Mouse (Mus musculus) heart, embryonic 10.5 days (tissue): ENCODE data around the gene Tdp2. TPM values are rescaled to one million over a fixed set of nuclear protein-coding genes. Genes with fewer than 3 reads are reported as not detected.

Source experiments
- DNase-seq: peaks from one replicate; pipeline ENCODE4 v3.0.0-alpha.2; 2017; ENCODE audit warnings: low spot score
- H3K27ac ChIP-seq: fragments of 300-500 bp; sonication (generic); 2 replicates; pipeline ENCODE4 v1.5.1; 2016; ENCODE audit warnings: mild to moderate bottlenecking
- H3K27me3 ChIP-seq: fragments of 300-500 bp; sonication (generic); 2 replicates; pipeline ENCODE4 v1.6.1; 2016; ENCODE audit warnings: mild to moderate bottlenecking; ENCODE audit not compliant: poor library complexity, insufficient read depth, severe bottlenecking
- H3K36me3 ChIP-seq: fragments of 300-500 bp; sonication (generic); 2 replicates; pipeline ENCODE4 v1.6.1; 2016; ENCODE audit warnings: mild to moderate bottlenecking, moderate library complexity
- H3K4me1 ChIP-seq: fragments of 300-500 bp; sonication (generic); 2 replicates; pipeline ENCODE4 v1.6.1; 2016; ENCODE audit warnings: mild to moderate bottlenecking
- H3K4me3 ChIP-seq: fragments of 300-500 bp; sonication (generic); 2 replicates; pipeline ENCODE4 v1.5.1; 2016; ENCODE audit warnings: mild to moderate bottlenecking, moderate library complexity
- H3K9me3 ChIP-seq: fragments of 300-500 bp; sonication (generic); 2 replicates; pipeline ENCODE4 v1.6.1; 2016; ENCODE audit warnings: mild to moderate bottlenecking, moderate library complexity
- WGBS: fragments of 180-500 bp; shearing (Covaris S2); methylation state at CpG from one replicate; pipeline ENCODE4 v1.1.7; 2016; 5-methylcytosine and 5-hydroxymethylcytosine counted together
- polyA plus RNA-seq: library from polyadenylated mRNA; unstranded; fragments of >200 nt; fragmentation: Nextera tagmentation; extraction: Ambion mirVana; gene quantifications from 2 replicates; pipeline ENCODE4 v1.2.1, GENCODE M21; 2016

Tdp2 gene
- polyA plus RNA-seq, 1 experiment from 2014 or later, result 57.2 TPM

GRCm38 (mm10) chr13:24866430-24867402 lies 35.2 kb downstream of the Tdp2 start:
- DNase-seq, result no peak
- H3K27ac ChIP-seq, result no peak overlapping the region
- H3K36me3 ChIP-seq, result no peaks in the 10 kb centered on the region
- H3K27me3 ChIP-seq, result no peaks in the 10 kb centered on the region
- H3K9me3 ChIP-seq, result no peaks in the 10 kb centered on the region
- 62% methylated on average over 9 of the region's 9 CpGs for WGBS
- H3K4me3 ChIP-seq, result no peak overlapping the region
- H3K4me1 ChIP-seq, result 0 out of 2 replicates have a peak, but pooled peaks cover 4% of the 10 kb centered on the region

- Histone ChIP-seq H3K27ac (no peak overlapping the region), H3K4me1 (0 out of 2 replicates have a peak, but pooled peaks cover 4% of the 10 kb centered on the region), H3K36me3 (no peaks in the 10 kb centered on the region), H3K4me3 (no peak overlapping the region), H3K27me3 (no peaks in the 10 kb centered on the region), H3K9me3 (no peaks in the 10 kb centered on the region)
- no peak for DNase-seq
- WGBS, result 88% methylated on average over 10 of the region's 10 CpGs
These were observed 36.3 kb downstream of the Tdp2 start for GRCm38 (mm10) chr13:24867789-24868188.

- 80% methylated on average over 7 of the region's 7 CpGs for WGBS
- Histone ChIP-seq H3K9me3 (no peaks in the 10 kb centered on the region), H3K4me1 (0 out of 2 replicates have a peak, but pooled peaks cover 4% of the 10 kb centered on the region), H3K36me3 (no peaks in the 10 kb centered on the region), H3K4me3 (no peak overlapping the region), H3K27ac (no peak overlapping the region), H3K27me3 (no peaks in the 10 kb centered on the region)
- DNase-seq, result no peak
These were observed 36.8 kb downstream of the Tdp2 start for GRCm38 (mm10) chr13:24868233-24868632.

GRCm38 (mm10) chr13:24879359-24880040 lies 48.0 kb downstream of the Tdp2 start:
- Histone ChIP-seq H3K9me3 (0 out of 2 replicates have a peak, but pooled peaks cover 5% of the 10 kb centered on the region), H3K27me3 (no peaks in the 10 kb centered on the region), H3K27ac (no peak overlapping the region), H3K4me1 (no peaks in the 10 kb centered on the region), H3K36me3 (no peaks in the 10 kb centered on the region), H3K4me3 (no peak overlapping the region)
- DNase-seq, result no peak
- 86% methylated on average over 15 of the region's 15 CpGs for WGBS

GRCm38 (mm10) chr13:24880208-24880607 lies 48.7 kb downstream of the Tdp2 start:
- no peak overlapping the region for H3K4me3 ChIP-seq
- WGBS, result 62% methylated on average over 6 of the region's 6 CpGs

GRCm38 (mm10) chr13:24880704-24881103 lies 49.2 kb downstream of the Tdp2 start:
- H3K4me1 ChIP-seq, result no peaks in the 10 kb centered on the region
- no peak overlapping the region for H3K27ac ChIP-seq
- H3K9me3 ChIP-seq, result 0 out of 2 replicates have a peak, but pooled peaks cover 5% of the 10 kb centered on the region
- no peak for DNase-seq
- H3K4me3 ChIP-seq, result no peak overlapping the region
- no peaks in the 10 kb centered on the region for H3K27me3 ChIP-seq
- H3K36me3 ChIP-seq, result no peaks in the 10 kb centered on the region
- 81% methylated on average over 5 of the region's 5 CpGs for WGBS

More at GRCm38 (mm10) chr13:24880208-24880607, 48.7 kb downstream of the Tdp2 start:
- DNase-seq, result no peak
- H3K27me3 ChIP-seq, result no peaks in the 10 kb centered on the region
- H3K36me3 ChIP-seq, result no peaks in the 10 kb centered on the region
- H3K4me1 ChIP-seq, result no peaks in the 10 kb centered on the region
- H3K9me3 ChIP-seq, result 0 out of 2 replicates have a peak, but pooled peaks cover 5% of the 10 kb centered on the region
- no peak overlapping the region for H3K27ac ChIP-seq

GRCm38 (mm10) chr13:24882411-24882810 lies 50.9 kb downstream of the Tdp2 start:
- WGBS, result 96% methylated on average over 6 of the region's 6 CpGs
- DNase-seq, result no peak
- H3K36me3 ChIP-seq, result no peaks in the 10 kb centered on the region

GRCm38 (mm10) chr13:24889554-24889953 lies 58.1 kb downstream of the Tdp2 start:
- DNase-seq, result no peak
- H3K36me3 ChIP-seq, result no peaks in the 10 kb centered on the region
- H3K9me3 ChIP-seq, result no peaks in the 10 kb centered on the region
- no peak overlapping the region for H3K4me3 ChIP-seq
- no peaks in the 10 kb centered on the region for H3K4me1 ChIP-seq
- H3K27me3 ChIP-seq, result no peaks in the 10 kb centered on the region
- H3K27ac ChIP-seq, result no peak overlapping the region
- WGBS, result 58% methylated on average over 1 of the region's 1 CpGs

More at GRCm38 (mm10) chr13:24882411-24882810, 50.9 kb downstream of the Tdp2 start:
- Histone ChIP-seq H3K4me3 (no peak overlapping the region), H3K27me3 (no peaks in the 10 kb centered on the region), H3K9me3 (0 out of 2 replicates have a peak, but pooled peaks cover 5% of the 10 kb centered on the region), H3K4me1 (no peaks in the 10 kb centered on the region), H3K27ac (no peak overlapping the region)

Other genes with a start within 250 kb of the Tdp2 start
- gene Ripor2, start 249.5 kb upstream of the Tdp2 start, polyA plus RNA-seq, result 5.2 and 6.8 TPM in 2 replicates
- gene Armh2, start 90.4 kb upstream of the Tdp2 start, polyA plus RNA-seq, result not detected in 2 replicates
- gene Gmnn, start 69.8 kb upstream of the Tdp2 start, polyA plus RNA-seq, result 126 and 136 TPM in 2 replicates
- gene BC005537, start 30.0 kb upstream of the Tdp2 start, polyA plus RNA-seq, result 8.0 and 10.4 TPM in 2 replicates
- gene Acot13, start 139 bp upstream of the Tdp2 start, polyA plus RNA-seq, result 116 and 174 TPM in 2 replicates
- gene D130043K22Rik, start 13.5 kb downstream of the Tdp2 start, polyA plus RNA-seq, result 0.14 and 0.15 TPM in 2 replicates
- gene Aldh5a1, start 106.0 kb downstream of the Tdp2 start, polyA plus RNA-seq, result 4.5 and 7.1 TPM in 2 replicates
- 0.11 and 0.33 TPM in 2 replicates for gene Gpld1, start 111.5 kb downstream of the Tdp2 start, polyA plus RNA-seq
- gene Mrs2, start 188.7 kb downstream of the Tdp2 start, polyA plus RNA-seq, result 18.5 and 19.8 TPM in 2 replicates
- 0.75 and 0.83 TPM in 2 replicates for gene Dcdc2a, start 224.3 kb downstream of the Tdp2 start, polyA plus RNA-seq